Mouse (Mus musculus) lung, postnatal 0 days (tissue): ENCODE data around the gene Timeless. TPM values are rescaled to one million over a fixed set of nuclear protein-coding genes. Genes with fewer than 3 reads are reported as not detected.

Experiments used
- ATAC-seq: fragments of 200-750 bp; cut with Nextera tagmentation; 2 replicates; pipeline ENCODE4 v1.8.0; 2017; ENCODE audit warnings: moderate library complexity
- DNase-seq: peaks from one replicate; pipeline ENCODE4 v3.0.0-alpha.2; 2016; ENCODE audit warnings: low spot score
- H3K27ac ChIP-seq: fragments of 300-500 bp; sonication (generic); 2 replicates; pipeline ENCODE4 v1.5.1; 2014; ENCODE audit warnings: antibody characterized with exemption, mild to moderate bottlenecking, low read length, mixed read lengths
- H3K27me3 ChIP-seq: fragments of 300-500 bp; sonication (generic); replicated peaks from 2 replicates; pipeline ENCODE4 v1.6.1; 2014; ENCODE audit warnings: low read length, mixed read lengths; ENCODE audit not compliant: insufficient read depth
- H3K36me3 ChIP-seq: fragments of 300-500 bp; sonication (generic); 2 replicates; pipeline ENCODE4 v1.6.1; 2014; ENCODE audit warnings: low read length, mixed read lengths; ENCODE audit not compliant: insufficient read depth
- H3K4me1 ChIP-seq: fragments of 300-500 bp; sonication (generic); 2 replicates; pipeline ENCODE4 v1.6.1; 2014; ENCODE audit warnings: antibody characterized with exemption, low read depth, low read length, mixed read lengths; ENCODE audit not compliant: insufficient read depth
- H3K4me2 ChIP-seq: fragments of 300-500 bp; sonication (generic); replicated peaks from 2 replicates; pipeline ENCODE4 v1.6.1; 2014; ENCODE audit warnings: low read depth, mild to moderate bottlenecking, low read length, moderate library complexity, mixed read lengths
- H3K4me3 ChIP-seq: fragments of 300-500 bp; sonication (generic); 2 replicates; pipeline ENCODE4 v1.5.1; 2014; ENCODE audit warnings: low read depth, low read length
- H3K9ac ChIP-seq: fragments of 300-500 bp; sonication (generic); replicated peaks from 2 replicates; pipeline ENCODE4 v1.6.1; 2014; ENCODE audit warnings: low read depth, mild to moderate bottlenecking
- H3K9me3 ChIP-seq: fragments of 300-500 bp; sonication (generic); 2 replicates; pipeline ENCODE4 v1.6.1; 2016; ENCODE audit warnings: low read length, mixed read lengths
- CTCF ChIP-seq: IDR thresholded peaks from 2 replicates; pipeline ENCODE4 v1.5.1; 2016; ENCODE audit warnings: antibody characterized with exemption, mild to moderate bottlenecking
- EP300 ChIP-seq: IDR thresholded peaks from 2 replicates; pipeline ENCODE4 v1.6.1; 2016; ENCODE audit warnings: antibody characterized with exemption, mild to moderate bottlenecking, control low read depth
- WGBS: fragments of 180-500 bp; shearing (Covaris S2); extraction: QIAGEN DNeasy Blood & Tissue Kit; methylation state at CpG from one replicate; pipeline ENCODE4 v1.1.7; 2014; 5-methylcytosine and 5-hydroxymethylcytosine counted together
- polyA plus RNA-seq: library from polyadenylated mRNA; unstranded; fragments of >200 nt; fragmentation: Nextera tagmentation; extraction: Ambion mirVana; gene quantifications from 2 replicates; pipeline ENCODE4 v1.2.1, GENCODE M21; 2015

The Timeless gene
- polyA plus RNA-seq, 1 experiment from 2014 or later: 11.2 TPM

- 56% methylated on average over 5 of the region's 5 CpGs for WGBS
- no peak overlapping the region for H3K4me2 ChIP-seq
- H3K27me3 ChIP-seq: no peaks in the 10 kb centered on the region
- no peak overlapping the region for H3K4me3 ChIP-seq
- H3K27ac ChIP-seq: no peak overlapping the region
- TF ChIP-seq CTCF (no peak), EP300 (no peak)
- H3K9ac ChIP-seq: no peak overlapping the region
- no peak for DNase-seq
- no peaks in the 10 kb centered on the region for H3K4me1 ChIP-seq
- H3K36me3 ChIP-seq: no peaks in the 10 kb centered on the region
- no peak for ATAC-seq
- no peaks in the 10 kb centered on the region for H3K9me3 ChIP-seq
Measured at GRCm38 (mm10) chr10:128225064-128225463, 6.8 kb upstream of the Timeless start.

GRCm38 (mm10) chr10:128225538-128225937 is 6.3 kb upstream of the Timeless start, which contains the start of gene Mip:
Gene Mip, plus strand, starts transcription at chr10:128225838.
- H3K4me1 ChIP-seq: no peaks in the 10 kb centered on the region
- ATAC-seq: no peak
- DNase-seq: no peak
- H3K36me3 ChIP-seq: no peaks in the 10 kb centered on the region
- H3K9ac ChIP-seq: no peak within 1 kb of the TSS
- WGBS: 53% methylated on average over 4 of the region's 4 CpGs
- H3K4me2 ChIP-seq: no peak within 1 kb of the TSS
- no peak within 1 kb of the TSS for H3K4me3 ChIP-seq
- no peaks in the 10 kb centered on the region for H3K27me3 ChIP-seq
- no peaks in the 10 kb centered on the region for H3K9me3 ChIP-seq
- H3K27ac ChIP-seq: no peak within 1 kb of the TSS
- no peak for TF ChIP-seq CTCF
- TF ChIP-seq EP300: no peak

GRCm38 (mm10) chr10:128227592-128227991 is 4.3 kb upstream of the Timeless start:
- Histone ChIP-seq H3K27ac (no peak overlapping the region), H3K4me1 (no peaks in the 10 kb centered on the region), H3K36me3 (no peaks in the 10 kb centered on the region), H3K9me3 (no peaks in the 10 kb centered on the region), H3K9ac (no peak overlapping the region), H3K4me3 (no peak overlapping the region), H3K27me3 (no peaks in the 10 kb centered on the region), H3K4me2 (no peak overlapping the region)
- ATAC-seq: no peak
- 63% methylated on average over 9 of the region's 9 CpGs for WGBS
- DNase-seq: no peak
- TF ChIP-seq CTCF (no peak), EP300 (no peak)

- ATAC-seq (no peak), DNase-seq (no peak)
- no peak overlapping the region for H3K4me3 ChIP-seq
- no peaks in the 10 kb centered on the region for H3K4me1 ChIP-seq
- TF ChIP-seq EP300 (no peak), CTCF (no peak)
- H3K9ac ChIP-seq: no peak overlapping the region
- no peaks in the 10 kb centered on the region for H3K9me3 ChIP-seq
- WGBS: 85% methylated on average over 8 of the region's 8 CpGs
- H3K27ac ChIP-seq: no peak overlapping the region
- no peaks in the 10 kb centered on the region for H3K27me3 ChIP-seq
- H3K4me2 ChIP-seq: no peak overlapping the region
- no peaks in the 10 kb centered on the region for H3K36me3 ChIP-seq
Measured at GRCm38 (mm10) chr10:128228009-128228408, 3.9 kb upstream of the Timeless start.

GRCm38 (mm10) chr10:128230582-128230981 is 1.3 kb upstream of the Timeless start:
- DNase-seq (no peak), ATAC-seq (no peak)
- Histone ChIP-seq H3K4me1 (no peaks in the 10 kb centered on the region), H3K9ac (no peak overlapping the region), H3K27me3 (no peaks in the 10 kb centered on the region), H3K9me3 (no peaks in the 10 kb centered on the region), H3K4me2 (no peak overlapping the region), H3K4me3 (no peak overlapping the region), H3K36me3 (no peaks in the 10 kb centered on the region), H3K27ac (no peak overlapping the region)
- TF ChIP-seq CTCF (no peak), EP300 (no peak)
- 68% methylated on average over 12 of the region's 12 CpGs for WGBS

- Histone ChIP-seq H3K36me3 (no peaks in the 10 kb centered on the region), H3K4me3 (peak overlapping the region; percentile 72; the same call in 1 of the 2 replicates), H3K9ac (no peak overlapping the region), H3K4me2 (peak overlapping the region; percentile 87), H3K9me3 (no peaks in the 10 kb centered on the region), H3K27me3 (no peaks in the 10 kb centered on the region), H3K4me1 (no peaks in the 10 kb centered on the region), H3K27ac (no peak overlapping the region)
- ATAC-seq (no peak), DNase-seq (no peak)
- WGBS: 8% methylated on average over 5 of the region's 5 CpGs
- TF ChIP-seq EP300: no peak
- TF ChIP-seq CTCF: no peak
Measured at GRCm38 (mm10) chr10:128231146-128231545, 719 bp upstream of the Timeless start.
